Mouse (Mus musculus): ENCODE data around the gene Ifnk. TPM values are rescaled to one million over a fixed set of nuclear protein-coding genes. Genes with fewer than 3 reads are reported as not detected.

The Ifnk gene
- polyA plus RNA-seq (2017; shearing (Covaris generic)): not detected

DNA sequence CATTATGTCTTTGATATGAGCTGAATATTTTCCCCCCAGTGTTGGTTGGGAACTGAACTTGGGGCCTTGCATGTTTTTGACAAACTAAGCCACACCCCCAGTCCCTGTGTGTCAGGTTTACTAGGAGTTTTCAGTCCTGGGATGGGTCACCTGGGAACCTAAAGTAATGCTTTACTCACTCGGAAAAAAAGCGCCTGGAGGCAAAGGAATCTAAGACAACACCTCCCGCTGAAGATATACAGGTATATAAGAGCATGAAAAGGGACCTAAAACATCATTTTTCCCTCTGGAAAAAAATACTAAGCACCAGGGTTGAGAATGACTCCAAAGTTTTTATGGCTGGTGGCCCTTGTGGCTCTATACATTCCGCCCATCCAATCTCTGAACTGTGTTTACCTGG, at the start of gene Ifnk:
Gene Ifnk, plus strand, starts transcription at position 301 of the 400 bp plus-strand sequence.
- no peak for ATAC-seq

GRCm38 (mm10) chr4:35105115-35105773, 46.6 kb upstream of the Ifnk start:
- ATAC-seq: no peak

GRCm38 (mm10) chr4:35112452-35112851, 39.4 kb upstream of the Ifnk start:
- no peak for ATAC-seq

DNA sequence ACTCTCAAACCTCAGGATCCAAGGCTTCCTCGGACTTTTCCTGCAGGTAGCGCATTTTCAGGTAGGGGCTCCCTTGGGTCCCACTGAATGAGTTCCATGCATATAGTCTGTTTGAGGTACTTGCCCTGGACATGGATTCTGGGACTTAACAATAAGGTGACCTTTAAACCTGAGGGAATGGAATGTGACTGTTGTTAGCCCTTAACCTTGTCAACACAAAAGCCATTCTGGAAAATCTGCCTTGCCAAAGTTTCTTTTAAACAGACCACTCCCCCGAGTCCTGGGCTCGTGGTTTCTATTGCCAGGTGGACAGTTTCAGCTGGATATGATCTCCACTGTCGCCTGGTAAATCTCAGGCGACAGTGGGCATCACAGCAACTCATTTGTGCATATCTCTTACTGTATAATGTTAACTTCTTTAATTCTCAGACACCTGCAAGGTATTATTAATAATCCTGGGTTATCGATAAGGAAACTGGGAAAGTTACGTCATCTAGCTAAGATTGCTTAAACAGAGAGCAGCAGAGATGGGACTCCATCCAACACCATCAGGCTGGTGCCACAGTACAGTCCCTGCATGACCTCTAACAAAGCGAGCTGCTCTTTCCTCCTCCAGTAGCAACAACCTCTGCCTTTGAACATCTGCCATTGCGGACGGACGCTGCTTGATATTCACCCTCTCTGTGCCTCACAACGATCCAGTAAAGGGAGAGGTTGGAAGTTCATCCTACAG, 38.2 kb upstream of the Ifnk start:
- no peak for ATAC-seq

DNA sequence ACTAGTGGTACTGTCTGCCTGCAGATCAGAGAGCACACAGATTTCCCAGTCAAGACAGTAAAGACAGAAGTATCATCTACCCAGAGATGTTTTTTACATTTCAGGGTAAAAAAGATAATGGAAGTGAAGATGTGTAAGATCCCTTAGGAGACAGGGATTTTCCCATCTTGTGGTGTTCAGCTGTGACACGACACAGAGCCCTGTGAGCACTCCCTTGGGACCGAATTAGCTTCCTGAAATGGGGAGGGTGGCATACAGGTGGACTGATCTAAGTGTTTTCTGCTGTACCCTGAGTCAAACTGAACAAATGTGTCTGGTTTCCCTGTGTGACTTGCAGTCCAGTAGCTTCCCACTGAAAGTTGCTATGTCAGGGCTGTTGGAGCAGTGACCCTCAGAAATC, 36.9 kb upstream of the Ifnk start:
- no peak for ATAC-seq

DNA sequence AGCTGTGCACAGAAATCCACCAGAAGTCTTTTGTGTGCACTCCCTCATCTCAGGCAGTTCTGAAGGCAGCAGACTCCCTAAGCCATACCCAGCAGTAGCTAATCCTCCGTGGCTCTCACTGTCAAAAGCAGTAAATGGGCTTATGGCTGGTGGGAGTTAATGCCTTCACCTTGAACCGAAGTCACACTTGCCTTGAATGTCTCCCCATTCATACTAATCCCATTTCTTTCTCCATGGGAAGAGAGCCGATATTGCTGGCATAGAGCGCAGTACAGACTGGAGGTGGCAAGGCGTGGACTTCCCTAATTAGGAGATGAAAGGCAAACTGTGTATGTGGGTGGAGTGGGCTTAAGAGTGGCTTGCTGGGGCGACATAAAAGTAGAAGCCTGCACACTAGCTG, 35.9 kb upstream of the Ifnk start:
- no peak for ATAC-seq

- no peak for ATAC-seq
Observed at GRCm38 (mm10) chr4:35117144-35117543, 34.7 kb upstream of the Ifnk start.

DNA sequence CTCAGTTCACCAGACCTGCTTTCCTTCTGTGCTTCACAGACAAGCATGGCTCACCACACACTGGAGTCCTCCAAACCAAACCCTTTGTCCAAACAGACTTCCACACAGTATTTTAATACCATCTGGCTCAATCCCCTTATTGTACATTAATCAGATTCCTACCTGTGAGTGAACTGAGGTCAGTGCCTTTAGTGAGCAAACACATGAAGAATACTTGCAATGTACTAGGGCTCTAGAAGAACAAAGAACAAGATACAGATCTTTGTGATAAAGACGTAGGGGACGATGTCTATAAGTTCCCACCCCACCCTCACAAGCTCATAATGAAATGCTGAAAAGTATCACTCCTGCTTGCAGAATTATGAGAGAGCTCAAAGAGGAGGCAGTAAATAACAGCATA, 33.0 kb upstream of the Ifnk start:
- ATAC-seq: no peak

GRCm38 (mm10) chr4:35120159-35120558, 31.7 kb upstream of the Ifnk start:
- ATAC-seq: no peak

DNA sequence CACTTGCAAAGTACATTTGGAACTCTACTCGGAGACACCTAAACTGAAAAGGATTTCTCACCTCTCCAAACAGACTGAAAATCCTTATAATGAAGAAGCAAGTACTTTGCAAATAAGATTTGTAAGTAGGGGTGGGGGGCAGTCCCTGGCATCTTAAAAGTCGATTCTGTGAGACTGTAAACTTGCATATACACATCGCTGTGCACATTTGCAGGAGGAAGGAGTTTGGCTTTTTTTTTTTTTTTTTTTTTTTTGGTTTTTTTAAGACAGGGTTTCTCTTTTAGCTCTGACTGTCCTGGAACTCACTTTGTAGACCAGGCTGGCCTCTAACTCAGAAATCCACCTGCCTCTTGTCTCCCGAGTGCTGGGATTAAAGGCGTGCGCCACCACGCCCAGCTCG, 31.3 kb upstream of the Ifnk start:
- no peak for ATAC-seq

- ATAC-seq: no peak
Observed at GRCm38 (mm10) chr4:35121060-35121459, 30.8 kb upstream of the Ifnk start.

DNA sequence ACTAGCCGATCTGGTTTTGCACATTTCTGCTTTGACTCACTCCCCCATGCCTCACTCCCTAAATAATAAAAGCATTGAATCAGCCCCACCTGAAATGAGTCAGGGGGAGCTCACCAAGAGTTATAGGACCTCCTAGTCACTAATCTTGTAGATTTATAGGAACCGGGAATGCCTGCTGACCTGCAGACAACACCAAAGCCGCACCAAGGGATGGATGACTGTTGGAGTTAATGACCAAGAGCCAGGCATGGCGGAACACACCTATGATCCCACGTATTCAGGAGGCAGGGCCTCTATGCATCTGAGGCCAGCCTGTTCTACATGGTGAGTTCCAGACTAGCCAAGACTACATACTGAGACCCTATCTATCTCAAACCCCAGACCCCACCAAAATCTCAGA, 28.8 kb upstream of the Ifnk start:
- no peak for ATAC-seq

DNA sequence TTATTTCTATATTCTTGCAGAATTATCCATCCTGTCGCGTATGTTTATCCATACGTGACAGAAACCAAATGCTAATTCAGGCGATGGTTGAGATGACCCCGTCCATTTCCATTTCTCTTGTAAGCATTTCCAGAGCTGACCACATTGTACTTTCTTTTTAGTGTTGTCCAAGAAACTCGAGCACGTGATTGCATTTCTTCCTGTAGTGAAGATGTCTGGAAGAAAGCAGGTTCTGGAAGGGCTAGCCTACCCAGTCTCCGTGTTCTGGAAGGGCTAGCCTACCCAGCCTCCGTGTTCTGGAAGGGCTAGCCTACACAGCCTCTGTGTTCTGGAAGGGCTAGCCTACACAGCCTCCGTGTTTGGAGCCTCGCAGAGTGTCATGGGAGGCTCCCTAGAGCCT, 27.8 kb upstream of the Ifnk start:
- no peak for ATAC-seq

- no peak for ATAC-seq
Observed at GRCm38 (mm10) chr4:35125299-35125777, 26.5 kb upstream of the Ifnk start.

- ATAC-seq: no peak
Observed at GRCm38 (mm10) chr4:35126776-35127175, 25.1 kb upstream of the Ifnk start.

DNA sequence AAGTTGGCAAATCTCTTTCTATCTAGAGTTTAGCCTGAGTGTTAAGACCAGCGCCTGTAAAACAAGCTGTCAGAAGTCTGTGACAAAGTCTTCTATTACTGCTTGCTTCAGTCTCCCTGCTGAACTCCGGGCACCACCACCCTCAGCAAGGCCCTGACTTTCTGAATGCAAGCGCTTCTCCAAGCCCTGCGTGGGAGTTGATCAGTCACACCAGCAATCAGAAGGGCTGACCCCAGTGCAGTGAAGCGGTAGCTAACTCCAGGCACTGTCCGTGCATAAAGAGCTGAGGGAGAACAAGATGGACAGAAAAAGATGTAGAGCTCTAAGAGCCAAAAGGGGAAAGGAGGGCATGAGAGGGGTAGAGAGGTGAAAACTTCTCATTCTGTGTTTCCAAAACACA, 24.1 kb upstream of the Ifnk start:
- ATAC-seq: no peak

DNA sequence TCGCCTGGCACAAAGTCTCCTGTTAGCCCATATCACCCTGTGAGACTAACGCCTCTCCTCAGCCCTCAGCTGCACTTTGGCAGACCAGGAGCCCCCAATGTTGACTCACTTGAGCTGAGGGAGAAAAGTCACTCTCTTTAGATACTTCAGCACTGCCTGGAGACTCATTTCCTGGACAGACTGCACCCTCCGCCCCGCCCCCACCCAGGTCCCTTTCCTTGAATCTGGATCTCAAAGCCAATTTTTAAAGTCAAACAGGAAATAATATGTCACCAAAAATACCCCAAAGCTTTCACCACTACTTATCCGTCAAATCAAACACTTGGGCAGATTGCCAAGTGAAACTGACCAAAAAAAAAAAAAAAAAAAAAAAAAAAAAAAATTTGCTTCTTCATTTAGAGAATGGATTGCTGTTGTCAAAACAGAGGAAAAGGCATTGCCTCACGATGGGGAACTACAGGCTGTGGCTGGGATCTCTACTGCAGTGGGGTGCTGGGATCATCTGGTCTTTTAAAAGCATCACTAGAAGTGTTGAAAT, 21.4 kb upstream of the Ifnk start:
- ATAC-seq: peak; percentile 67

DNA sequence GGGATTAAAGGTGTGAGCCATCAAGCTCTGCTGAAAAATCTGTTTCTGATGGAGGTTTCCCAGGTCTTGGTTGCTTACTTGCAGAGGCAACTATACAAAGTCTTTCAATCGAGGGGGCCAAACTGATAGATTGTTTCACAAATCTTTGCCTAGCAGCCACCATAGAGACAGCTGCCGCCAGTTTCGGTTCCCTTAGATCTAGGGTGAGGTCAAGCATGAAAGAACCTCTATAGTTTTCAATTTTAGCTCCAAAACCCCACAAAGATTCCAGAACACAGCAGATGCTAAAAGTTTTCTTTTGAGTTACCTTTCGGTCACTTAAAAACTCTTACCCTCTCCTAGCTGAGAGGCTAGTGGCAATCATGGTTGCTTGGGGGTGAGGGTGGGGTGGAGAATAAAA, 20.3 kb upstream of the Ifnk start:
- ATAC-seq: no peak

DNA sequence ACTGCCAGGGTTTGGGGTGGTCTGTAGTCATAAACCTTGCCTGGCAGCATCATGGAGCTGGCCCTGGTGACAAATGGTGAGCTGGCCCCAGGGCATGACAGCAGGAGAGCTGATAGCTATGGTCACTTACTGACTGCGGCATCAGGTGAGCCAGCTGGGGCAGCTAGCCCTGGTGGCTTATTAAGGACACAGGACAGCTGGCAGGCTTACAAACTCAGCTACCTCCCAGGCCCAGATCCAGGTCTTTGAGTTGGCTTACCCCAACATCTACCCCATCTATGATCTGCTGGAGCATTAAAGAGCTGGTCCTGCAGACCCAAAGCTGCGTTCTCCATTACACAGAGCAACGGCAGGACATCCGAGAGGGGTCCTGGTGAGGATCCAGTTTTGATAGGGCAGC, 18.4 kb upstream of the Ifnk start:
- ATAC-seq: no peak

DNA sequence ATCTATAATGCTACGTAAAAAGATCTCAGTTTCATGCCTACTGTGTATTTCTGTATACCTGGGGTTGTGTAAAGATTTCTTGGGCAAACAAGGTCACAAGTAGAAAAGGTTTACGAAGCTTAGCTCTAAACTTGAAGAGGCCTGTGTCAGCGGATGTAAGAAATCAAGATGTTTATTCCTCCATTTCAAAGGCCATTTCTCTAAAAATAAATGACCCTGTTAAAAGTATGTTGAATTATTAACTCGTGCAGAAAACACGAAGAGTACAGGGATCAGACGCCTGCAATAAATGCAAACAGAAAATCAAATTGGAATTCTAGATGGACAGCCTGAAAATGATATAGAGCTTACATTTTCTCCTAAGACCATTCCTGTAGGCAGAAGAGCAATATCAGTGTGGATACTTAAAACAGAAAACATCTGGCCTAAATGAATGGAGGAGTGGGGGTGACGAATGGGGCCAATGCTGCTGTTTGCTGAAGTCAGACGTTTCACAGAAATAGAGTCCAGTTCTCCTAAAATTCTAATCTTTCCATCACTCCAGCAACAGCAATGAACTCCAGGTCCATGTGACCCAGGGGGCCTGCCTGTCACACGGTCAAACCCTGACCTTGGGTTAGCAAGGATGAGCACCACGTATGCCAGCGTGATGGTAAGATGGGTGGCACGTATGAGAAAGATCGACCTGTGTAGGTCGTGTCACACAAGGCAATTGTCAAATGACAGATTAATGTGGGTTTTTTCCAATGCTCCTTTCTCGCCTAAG, 16.8 kb upstream of the Ifnk start:
- no peak for ATAC-seq

- no peak for ATAC-seq
Observed at GRCm38 (mm10) chr4:35135806-35136205, 16.1 kb upstream of the Ifnk start.

- ATAC-seq: no peak
Observed at GRCm38 (mm10) chr4:35136996-35137395, 14.9 kb upstream of the Ifnk start.

DNA sequence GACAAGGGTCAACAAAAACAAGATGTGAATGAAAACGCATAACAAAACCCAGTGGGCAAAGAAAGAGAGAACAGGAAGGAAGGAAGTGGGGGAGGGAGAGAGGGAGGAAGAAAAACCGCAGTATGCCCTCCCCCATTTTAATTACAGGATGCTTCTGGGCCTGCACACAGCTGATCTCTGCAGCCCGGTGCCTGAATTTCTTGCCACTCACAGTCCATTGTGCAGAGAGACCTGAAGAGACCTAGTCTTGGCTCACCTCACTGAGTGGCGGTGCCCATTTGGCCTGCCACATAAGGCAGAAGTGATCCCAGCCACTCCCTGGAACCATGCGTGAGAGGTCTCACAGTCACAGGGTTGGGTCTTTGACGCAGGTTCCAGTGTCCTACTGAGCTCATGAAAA, 13.8 kb upstream of the Ifnk start:
- peak; percentile 40 for ATAC-seq
